Mouse (Mus musculus) kidney, adult 8-10 months (tissue): ENCODE data around the gene Ormdl3.

Experiments
- DNase-seq, 2 experiments: peaks; one replicate each; pipeline ENCODE4 v3.0.0; 2022

The Ormdl3 gene

GRCm38 (mm10) chr11:98549363-98549762 is 37.8 kb downstream of the Ormdl3 start:
- DNase-seq = no peak

DNA sequence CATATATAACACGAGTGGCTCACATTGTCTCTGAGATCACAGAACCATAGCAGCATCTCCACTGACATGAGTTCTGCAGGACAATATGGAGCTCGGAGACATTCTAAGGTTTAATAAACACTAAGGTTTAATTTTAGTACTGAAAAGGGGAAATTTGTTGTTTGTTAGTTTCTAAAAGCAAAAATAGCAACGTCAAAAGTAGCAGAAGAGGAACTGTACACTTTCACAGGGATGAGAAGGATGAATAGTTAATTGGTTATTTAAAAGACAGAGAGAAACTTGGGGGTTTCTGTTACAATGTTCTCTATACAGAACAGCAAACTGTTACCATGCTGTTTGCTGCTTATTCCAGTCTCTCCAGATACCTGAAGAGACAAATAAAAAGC is 39.9 kb downstream of the Ormdl3 start:
- no peak for DNase-seq

- no peak for DNase-seq
Observed at GRCm38 (mm10) chr11:98546529-98547307, 40.5 kb downstream of the Ormdl3 start.

DNA sequence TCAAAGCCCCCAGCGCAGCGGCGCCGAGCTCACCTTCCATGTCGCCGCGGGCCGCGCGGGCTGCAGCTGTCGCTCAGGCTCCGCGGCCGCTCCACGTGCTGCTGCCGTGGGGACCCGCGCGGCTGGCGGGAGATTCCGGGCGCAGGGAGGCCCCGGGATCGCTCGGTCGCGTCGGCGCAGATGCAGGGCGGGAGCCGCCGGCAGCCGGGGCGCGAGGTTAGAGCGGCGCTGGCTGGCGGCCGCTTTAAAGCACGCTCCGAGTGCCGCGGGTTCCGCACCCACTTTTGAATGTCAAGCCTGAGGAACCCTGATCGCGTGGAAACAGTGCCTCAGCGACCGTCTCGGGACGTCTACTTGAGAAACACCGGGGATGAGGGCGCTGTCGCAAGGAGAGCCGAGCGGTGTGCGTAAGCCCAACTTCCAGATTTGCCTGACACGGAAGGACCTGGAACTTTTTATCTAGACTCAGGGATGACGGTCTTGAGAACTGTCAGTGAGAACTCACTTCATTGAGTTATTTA is 41.4 kb downstream of the Ormdl3 start, which contains the start of gene Ikzf3:
TSS of gene Ikzf3 (minus strand) at position 321 of the 521 bp plus-strand sequence.
- DNase-seq = peak in 1 of 2 experiments; percentile 8

- no peak for DNase-seq
Observed at GRCm38 (mm10) chr11:98544890-98545677, 42.1 kb downstream of the Ormdl3 start.

DNA sequence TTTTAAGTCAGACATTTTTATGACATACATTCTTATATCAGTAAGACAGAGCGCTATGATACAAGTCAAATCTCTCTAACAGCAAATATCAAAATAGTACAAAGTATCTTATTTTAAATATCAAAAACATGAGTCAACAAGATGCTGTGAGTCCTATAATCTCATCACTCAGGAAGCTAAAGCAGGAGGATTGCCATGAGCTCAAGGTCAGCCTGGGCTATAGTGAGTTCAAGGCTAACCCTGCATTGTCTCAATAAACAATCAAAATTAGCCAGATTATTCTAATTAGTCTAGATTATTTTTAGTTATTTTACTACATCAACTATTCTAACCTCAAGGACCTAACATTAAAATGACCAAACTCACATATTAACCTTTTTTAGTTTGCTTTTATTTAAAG is 43.8 kb downstream of the Ormdl3 start:
- DNase-seq = no peak

DNA sequence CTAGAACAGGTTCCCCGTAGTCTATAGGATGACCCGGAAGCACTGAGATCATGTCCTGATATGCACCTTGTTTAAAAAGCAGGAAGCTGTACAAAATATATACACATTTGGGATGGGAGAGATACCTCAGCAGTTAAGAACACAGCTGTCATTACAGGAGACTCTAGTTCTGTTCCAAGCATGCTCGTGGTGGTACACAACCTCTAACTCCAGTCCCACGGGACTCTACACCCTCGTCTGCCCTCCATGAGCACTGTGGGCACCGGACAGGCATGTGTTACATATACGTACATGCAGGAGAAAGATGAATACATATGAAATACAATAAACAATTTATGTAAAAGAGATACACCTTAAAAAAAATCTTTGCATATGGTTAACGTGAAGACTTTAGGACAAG is 44.6 kb downstream of the Ormdl3 start:
- no peak for DNase-seq

GRCm38 (mm10) chr11:98540319-98540718 is 46.8 kb downstream of the Ormdl3 start:
- no peak for DNase-seq

GRCm38 (mm10) chr11:98537480-98538034 is 49.6 kb downstream of the Ormdl3 start:
- DNase-seq = no peak
